Mouse (Mus musculus) frontal cortex, postnatal 36 days (tissue): ENCODE results near the gene Ptx3.

Experiments used
- DNase-seq, 2 experiments: peaks; one replicate each; pipeline ENCODE4 v3.0.0; 2022; ENCODE audit warnings: low spot score in 2 of 2

Gene Ptx3

GRCm38 (mm10) chr3:66219655-66220191 is at the start of gene Ptx3:
TSS of gene Ptx3 (plus strand) at chr3:66219910.
- DNase-seq: no peak

GRCm38 (mm10) chr3:66172907-66173306 is 46.8 kb upstream of the Ptx3 start:
- peak in 1 of 2 experiments; percentile 2 for DNase-seq

- no peak for DNase-seq
These were observed 40.1 kb upstream of the Ptx3 start for GRCm38 (mm10) chr3:66179647-66180046.

- DNase-seq: no peak
These were observed 25.7 kb upstream of the Ptx3 start for GRCm38 (mm10) chr3:66193910-66194562.

DNA sequence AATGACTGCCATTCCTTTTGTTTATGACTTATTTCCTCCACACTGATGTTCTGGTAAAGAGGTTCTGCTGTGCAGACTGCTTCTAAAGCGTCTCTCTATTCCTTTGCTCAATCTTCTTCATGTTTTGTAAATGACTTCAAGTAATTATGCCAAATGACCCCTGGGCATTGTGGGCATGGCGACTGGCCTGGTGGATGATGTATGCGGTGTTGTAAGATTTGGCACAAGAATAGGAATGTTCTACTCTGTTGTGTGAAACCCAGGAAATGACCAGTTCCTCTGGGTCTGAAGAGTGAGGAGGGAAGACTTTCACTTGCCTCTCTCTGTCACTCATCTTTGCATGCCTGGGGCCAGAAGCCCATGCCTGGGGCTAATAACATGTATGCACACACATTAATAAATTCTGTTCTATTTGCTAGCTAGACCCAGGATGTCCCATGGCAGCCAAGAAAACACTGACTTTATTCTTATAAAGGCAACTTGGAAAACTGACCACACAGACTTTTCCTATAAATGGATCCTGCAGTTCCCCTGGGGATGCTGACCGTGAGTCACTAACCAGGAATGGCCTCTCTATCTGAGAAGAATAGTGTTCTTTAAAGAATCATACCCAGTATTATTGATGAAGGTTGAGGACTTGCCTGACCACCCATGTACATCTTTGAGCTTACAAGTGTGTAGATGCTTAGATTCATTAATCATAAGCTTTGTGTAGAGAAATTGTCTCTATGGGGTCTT is 10.7 kb upstream of the Ptx3 start:
- DNase-seq: no peak

DNA sequence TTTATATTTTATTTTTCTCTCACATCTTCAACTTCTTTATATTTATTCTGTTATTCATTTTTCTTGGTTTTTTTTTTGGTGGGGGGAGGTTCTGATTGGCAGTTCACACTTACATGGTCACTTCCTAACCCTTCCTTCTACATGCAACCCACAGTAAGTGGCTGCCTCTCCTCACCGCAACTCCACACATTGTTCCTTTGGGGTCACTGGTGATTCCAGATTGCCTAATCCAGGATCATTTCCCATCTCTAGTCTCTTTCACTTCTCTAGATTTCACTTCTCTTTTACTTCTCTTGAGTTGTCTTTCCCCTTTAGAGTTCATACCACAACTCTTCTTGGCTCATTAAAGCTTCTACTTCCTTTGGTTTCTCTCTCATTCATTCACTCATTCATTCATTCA is 6.2 kb upstream of the Ptx3 start:
- no peak for DNase-seq

- DNase-seq: no peak
These were observed 4.0 kb upstream of the Ptx3 start for GRCm38 (mm10) chr3:66215759-66216158.

DNA sequence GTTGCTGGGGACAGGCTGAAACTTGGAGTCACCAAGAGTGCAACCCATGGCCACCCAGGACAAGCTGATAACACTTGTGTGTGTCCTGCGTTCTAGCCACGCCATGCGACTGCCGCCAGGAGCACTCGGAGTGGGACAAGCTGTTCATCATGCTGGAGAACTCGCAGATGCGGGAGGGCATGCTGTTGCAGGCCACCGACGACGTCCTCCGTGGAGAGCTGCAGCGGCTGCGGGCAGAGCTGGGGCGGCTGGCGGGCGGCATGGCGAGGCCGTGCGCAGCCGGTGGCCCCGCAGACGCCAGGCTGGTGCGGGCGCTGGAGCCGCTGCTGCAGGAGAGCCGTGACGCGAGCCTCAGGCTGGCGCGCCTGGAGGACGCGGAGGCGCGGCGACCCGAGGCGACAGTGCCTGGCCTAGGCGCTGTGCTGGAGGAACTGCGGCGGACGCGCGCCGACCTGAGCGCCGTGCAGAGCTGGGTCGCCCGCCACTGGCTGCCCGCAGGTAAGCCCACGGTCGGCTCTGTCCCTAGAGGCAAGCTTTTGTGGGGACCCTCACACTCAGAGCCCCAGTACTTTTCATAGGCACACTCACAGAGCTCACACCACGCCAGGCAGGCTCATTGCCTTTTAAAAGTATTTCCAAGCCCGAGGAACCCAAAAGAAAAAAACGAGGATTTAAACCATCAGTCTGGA is 988 bp downstream of the Ptx3 start:
- peak; percentile 47 for DNase-seq

DNA sequence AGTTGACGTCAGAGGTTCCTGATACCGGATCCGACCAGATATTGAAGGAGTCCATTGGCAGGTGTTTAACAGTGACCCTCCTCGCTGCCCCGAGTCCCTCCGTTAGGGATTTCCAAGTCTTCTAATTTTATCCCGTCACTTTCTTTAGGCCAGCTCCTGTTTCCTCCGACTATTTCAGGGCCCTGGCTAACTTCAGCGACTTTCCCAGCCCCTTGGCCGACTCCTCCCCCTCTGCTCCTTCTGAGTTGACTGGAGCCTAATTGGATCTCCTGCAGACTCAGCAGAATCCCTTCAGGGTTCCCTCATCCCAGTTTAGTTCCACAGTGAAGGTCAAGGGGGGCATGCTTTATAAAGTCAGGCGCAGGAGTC is 1.5 kb downstream of the Ptx3 start:
- no peak for DNase-seq

GRCm38 (mm10) chr3:66224931-66225537 is 5.3 kb downstream of the Ptx3 start:
- DNase-seq: no peak

DNA sequence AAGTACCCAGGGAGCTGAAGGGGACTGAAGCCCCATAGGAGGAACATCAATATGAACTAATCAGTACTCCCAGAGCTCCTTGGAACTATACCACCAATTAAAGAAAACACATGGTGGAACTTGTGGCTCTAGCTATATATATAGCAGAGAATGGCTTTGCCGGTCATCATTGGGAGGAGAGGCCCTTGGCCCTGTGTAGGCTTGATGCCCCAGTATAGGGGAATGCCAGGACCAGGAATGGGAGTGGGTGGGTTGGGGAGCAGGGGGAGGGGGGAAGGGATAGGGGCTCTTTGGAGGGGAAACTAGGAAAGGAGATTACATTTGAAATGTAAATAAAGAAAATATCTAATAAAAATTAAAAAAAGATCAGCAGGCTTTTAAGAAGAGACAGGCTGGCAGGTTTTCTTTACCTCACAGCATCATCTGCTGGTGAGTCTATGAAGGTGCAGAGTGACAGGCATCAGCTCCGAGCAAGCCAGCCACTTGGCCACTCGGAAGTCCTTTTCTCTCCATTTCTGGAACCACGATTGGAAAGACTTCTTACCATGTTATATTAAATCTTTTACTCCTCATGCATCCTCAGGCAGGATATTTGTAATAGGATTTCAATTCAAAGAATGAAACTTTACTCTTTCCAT is 16.6 kb downstream of the Ptx3 start:
- peak in 1 of 2 experiments; percentile 29 for DNase-seq

GRCm38 (mm10) chr3:66240476-66240875 is 20.8 kb downstream of the Ptx3 start:
- DNase-seq: no peak

- DNase-seq: no peak
These were observed 32.1 kb downstream of the Ptx3 start for GRCm38 (mm10) chr3:66251842-66252241.

- DNase-seq: peak; percentile 10 to 28
These were observed 34.9 kb downstream of the Ptx3 start for GRCm38 (mm10) chr3:66254504-66255105.

DNA sequence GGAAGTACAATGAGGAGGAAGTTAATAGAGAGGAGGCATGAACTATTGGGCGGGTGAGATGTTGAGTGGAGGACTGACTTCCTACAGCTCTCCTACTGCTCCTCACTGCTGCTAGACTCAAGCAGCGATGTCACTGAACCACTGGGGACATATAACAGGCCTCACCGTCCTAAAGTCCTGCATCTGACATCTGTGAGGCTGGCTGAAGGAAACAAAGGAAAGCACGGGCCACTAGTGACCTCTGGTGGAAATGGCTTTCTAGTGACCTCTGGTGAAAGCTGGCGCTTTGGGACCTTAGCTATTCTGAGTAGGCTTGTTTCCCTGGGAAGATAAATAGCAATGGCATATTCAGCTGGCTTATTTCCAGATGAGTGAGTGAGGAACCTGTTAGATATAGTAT is 42.6 kb downstream of the Ptx3 start:
- no peak for DNase-seq

- DNase-seq: no peak
These were observed 43.6 kb downstream of the Ptx3 start for GRCm38 (mm10) chr3:66263270-66263669.
